Mouse (Mus musculus) ES-E14 (cell line): ENCODE data around the gene Nrde2.

Experiments used
- HCFC1 ChIP-seq: IDR thresholded peaks from 2 replicates; pipeline ENCODE4 v1.6.1; 2012; ENCODE audit warnings: low read length, inconsistent platforms, borderline replicate concordance; ENCODE audit not compliant: insufficient read depth
- MAFK ChIP-seq: IDR thresholded peaks from 2 replicates; pipeline ENCODE4 v1.6.1; 2014; ENCODE audit warnings: mild to moderate bottlenecking, low read depth, low read length, inconsistent platforms; ENCODE audit not compliant: insufficient read depth
- ZC3H11A ChIP-seq: IDR thresholded peaks from 2 replicates; pipeline ENCODE4 v1.6.1; 2012; ENCODE audit warnings: low read depth, mild to moderate bottlenecking, inconsistent platforms, low read length, borderline replicate concordance

- no peak for TF ChIP-seq MAFK
- TF ChIP-seq HCFC1, result peak; percentile 93
- no peak for TF ChIP-seq ZC3H11A
These were observed at the start of gene Nrde2 for GRCm38 (mm10) chr12:100159261-100159975.
